Mouse (Mus musculus) embryo, embryonic 10 days (tissue): ENCODE measurements around the gene Olfr685.

Experiments used
- DNase-seq: peaks from one replicate; pipeline ENCODE4 v3.0.0-alpha.2; 2015; ENCODE audit warnings: low spot score

The Olfr685 gene

GRCm38 (mm10) chr7:105185912-105186311, at the start of gene Olfr685:
Gene Olfr685 (minus strand): TSS chr7:105186012.
- DNase-seq: no peak

DNA sequence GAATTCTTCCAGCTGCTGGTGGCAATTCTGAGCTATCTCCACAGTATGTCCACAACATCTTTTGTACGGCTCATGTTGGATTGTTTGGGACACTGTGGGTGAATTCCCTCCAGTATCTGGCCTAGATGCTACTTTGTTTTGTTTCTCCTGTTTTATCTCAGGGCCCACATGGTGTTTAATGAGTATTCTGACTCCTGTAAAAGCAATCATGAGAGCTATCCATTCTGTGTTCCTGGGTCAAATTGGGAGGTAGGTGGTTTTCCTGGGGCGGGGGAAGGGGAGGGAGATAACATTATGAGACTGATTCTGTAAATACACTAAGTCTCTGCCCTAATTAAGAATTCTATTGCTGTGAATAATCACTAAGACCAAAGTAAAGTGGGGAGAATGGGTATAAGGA, 43.6 kb upstream of the Olfr685 start:
- DNase-seq: no peak

DNA sequence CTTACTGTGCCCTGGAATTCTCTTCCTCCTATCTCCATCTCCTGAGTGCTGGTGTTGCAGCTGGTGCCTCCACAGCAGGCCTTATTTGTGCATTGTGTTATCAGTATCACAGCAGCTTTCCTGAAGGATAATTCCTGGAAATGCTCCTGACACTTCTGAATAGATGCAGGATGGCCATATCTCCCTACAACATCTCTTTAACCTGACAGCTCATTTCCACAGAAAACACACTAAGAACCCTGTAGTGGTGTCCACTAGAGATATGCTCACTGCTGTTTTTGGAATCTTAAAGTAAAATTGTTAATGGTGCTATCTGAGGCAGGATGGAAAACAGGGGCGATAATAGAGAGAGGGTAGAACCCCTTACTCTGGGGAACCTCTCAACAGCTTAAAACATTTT, 42.3 kb upstream of the Olfr685 start:
- DNase-seq: no peak

DNA sequence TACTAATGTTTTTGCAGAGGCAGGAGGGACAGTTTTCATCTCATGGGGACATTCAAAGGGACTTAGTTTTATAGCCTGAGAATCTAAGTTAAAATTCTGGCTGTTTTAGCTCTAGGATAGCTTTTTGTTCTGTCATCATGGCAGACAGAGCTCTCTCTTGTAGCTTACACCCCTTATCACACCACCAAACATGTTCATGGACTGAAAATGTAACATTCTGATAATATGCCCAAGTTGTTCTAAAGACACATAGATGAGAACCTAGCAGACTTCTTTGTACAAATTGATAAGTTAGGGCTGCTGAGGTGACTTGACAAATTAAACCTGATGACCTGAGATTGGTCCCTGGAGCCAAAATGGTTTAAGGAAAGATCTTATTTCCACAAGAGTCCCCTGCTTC, 40.9 kb upstream of the Olfr685 start:
- DNase-seq: no peak

GRCm38 (mm10) chr7:105226072-105226471, 40.3 kb upstream of the Olfr685 start:
- no peak for DNase-seq

- DNase-seq: no peak
These were observed 32.5 kb upstream of the Olfr685 start for GRCm38 (mm10) chr7:105218281-105218680.

DNA sequence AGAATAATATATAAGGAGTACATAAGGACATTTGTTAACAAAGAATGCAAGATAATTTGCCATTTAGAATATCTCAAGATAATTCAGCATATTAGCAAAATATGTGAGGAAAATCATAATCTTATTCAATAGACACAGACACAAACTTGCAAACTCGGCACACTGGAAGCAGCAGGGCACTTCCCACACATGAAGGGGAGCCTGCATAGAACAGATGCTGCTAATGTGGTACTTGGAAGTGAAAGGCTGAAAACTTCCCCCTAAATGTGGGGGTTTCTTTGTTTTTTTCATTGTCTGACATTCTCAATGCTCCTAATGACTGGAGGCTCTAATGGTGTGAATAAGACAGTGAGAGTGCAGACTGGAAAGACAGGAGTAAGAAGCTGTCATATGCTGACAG, 28.9 kb upstream of the Olfr685 start:
- no peak for DNase-seq

DNA sequence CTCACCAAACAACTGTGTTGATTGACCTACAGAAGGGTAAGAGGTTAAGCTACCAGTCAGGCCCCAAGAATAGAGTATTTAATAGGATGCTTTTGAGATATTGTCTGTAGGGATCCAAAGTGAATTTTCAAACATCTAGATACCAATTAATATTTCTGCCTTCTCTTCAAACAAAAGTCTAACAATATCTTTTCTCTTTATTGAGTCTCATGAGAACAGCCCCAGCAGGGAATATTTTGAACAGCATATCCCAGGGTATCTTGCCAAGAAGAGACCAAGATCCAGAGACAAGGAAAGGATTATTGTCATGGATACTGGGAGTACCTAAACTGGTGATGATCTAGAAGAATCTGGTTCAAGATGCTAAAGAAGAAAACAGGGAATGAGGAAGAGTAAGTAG, 21.6 kb upstream of the Olfr685 start, which contains the start of gene Olfr686:
Gene Olfr686 (minus strand): TSS at position 101 of the 400 bp plus-strand sequence.
- DNase-seq: no peak

GRCm38 (mm10) chr7:105170773-105171172, 15.0 kb downstream of the Olfr685 start:
- DNase-seq: peak; percentile 31

DNA sequence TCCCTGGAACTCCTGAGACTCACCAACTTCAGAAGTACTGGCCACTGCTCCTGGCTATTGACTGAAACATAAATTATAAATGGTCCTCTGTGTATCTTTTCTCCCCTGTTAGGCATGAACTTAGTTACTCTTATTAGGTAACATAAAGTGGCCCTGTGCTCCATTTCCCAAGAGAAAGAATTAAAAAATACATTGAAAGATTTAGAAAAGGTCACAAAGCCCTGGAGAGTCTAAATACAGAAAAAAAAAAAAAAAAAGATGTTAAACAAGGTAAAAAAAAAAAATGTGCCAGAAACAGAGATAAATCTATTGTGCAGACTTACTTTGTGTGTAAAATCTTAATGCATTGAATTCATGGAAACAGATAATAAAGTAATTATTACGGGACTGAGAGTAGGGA, 22.3 kb downstream of the Olfr685 start, which contains the start of gene Olfr684:
Gene Olfr684 (minus strand): TSS at position 101 of the 400 bp plus-strand sequence.
- DNase-seq: no peak

- no peak for DNase-seq
These were observed 38.9 kb downstream of the Olfr685 start, which contains the start of gene Olfr683 for GRCm38 (mm10) chr7:105146912-105147311. Gene Olfr683 (minus strand): TSS chr7:105147012.

GRCm38 (mm10) chr7:105141275-105141674, 44.5 kb downstream of the Olfr685 start:
- DNase-seq: no peak
